Mouse (Mus musculus) mature B cell (primary cell): Measurements from ENCODE around the gene Dcp1b.

Source experiments
- in situ Hi-C: fragments of 300-500 bp; cut with MboI; formaldehyde crosslinking; loops from 2 replicates; pipeline ENCODE4 v1.14.3; 2019

Gene Dcp1b

DNA sequence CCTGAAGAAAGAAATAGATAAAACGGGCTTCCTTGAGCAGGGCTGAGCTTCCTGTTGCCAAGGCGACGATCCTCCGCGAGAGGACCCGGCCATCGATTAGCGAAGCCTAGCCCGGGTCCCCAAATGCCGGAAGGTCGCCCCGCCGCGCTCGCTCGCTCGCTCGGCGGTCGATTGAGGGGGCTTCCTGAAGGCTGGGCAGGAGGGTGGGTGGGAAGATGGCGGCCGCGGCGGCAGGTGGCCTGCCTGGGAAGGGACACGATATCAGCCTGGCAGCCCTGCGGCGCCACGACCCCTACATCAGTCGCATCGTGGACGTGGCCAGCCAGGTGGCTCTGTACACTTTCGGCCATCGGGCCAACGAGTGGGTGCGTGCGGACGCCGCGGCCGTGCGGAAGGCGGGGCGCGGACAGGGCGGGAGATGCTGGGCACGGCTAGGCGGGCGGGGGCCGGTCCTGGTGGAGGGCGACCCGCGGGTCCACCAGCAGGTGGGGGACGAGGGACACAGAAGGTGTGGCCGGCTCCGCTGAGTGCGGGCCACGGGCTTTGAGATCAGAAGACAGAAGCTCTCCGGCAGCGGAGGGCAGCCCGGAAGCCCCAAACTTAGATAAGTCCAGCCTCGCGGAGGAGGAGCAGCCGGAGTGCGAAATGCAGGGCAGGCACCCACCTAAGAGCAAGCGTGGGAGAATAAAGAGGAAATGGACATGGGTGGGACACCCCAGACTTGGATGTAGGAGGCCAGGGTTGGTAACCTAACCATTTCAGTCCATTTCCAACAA lies at the start of gene Dcp1b:
TSS of gene Dcp1b (plus strand) at position 176 of the 776 bp plus-strand sequence.
- in situ Hi-C loops: no loop called here

DNA sequence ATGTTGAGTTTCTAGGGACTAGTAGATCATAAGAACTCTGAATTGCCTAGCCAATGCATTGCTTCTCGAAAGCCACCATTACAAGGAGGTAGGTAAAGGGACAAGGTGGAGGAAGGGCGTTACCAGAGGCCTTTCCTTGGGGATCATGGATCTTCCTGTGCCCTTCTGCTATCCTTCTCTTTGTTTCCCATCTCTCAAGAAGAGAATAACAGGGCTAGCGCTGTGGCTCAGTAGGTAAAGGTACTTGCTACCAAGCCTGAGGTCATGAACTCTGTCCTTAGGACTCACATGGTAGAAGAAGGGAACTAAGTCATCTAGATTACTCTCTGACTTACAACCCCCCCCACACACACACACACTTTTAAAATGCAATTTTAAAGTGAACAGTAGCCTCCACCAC lies 48.1 kb upstream of the Dcp1b start:
- in situ Hi-C loops: no loop called here

DNA sequence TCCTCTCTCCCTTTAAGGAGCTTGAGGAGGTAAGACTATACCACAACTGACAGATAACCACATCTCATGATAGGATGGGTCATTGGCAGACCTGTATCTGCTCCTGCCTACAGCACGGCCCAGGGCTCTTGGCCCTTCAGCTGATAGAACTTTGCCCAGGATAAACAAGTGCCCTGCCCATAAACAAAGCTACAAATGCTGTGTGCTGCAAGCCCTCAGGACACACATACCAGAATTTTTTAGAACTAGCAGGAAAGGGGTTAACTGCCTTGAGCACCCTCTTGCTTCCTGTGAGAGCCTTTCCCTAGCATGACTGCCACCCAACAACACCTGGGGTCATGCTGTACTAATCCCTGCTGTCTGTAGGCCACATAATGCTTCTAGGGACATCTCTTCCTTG lies 47.0 kb upstream of the Dcp1b start:
- in situ Hi-C loops: no loop called here

DNA sequence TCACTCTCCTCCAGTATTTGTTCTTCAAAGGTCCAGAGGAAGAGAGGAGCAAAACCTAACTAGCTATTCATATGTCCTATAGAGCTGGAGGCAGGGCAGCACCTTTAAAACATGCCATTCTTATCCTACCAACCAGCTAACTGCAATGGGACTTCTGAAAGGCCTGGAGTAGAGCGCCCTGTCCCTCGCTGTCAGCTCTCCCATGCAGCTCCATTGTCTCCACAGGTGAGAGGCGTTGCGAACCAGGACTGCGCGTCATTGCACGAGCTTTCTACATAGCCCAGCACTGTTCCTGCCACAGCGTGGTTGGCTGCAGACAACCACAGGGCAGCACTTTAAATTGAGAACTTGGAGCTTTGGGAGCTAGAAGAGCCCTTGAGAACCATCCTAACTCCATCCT lies 46.5 kb upstream of the Dcp1b start:
- in situ Hi-C loops: no loop called here

DNA sequence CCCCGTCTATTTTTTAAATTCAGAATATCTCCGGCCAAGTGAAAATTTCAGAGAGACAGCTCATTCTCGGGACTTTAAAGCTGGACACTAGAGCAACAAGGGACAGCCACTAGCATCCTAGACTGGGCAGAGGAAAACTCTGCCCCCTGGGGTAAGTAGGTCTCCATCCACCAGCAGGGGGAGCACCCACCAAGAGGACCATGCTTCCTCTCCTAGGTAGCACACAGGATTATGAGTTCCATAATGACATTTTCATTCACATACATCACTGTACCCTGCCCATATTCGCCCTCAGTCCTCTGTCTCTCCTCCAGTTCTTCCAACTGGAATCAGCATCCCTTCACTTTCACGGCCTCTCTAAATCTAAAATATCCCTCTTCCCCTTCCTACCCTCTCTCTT lies 45.4 kb upstream of the Dcp1b start:
- in situ Hi-C loops: no loop called here

DNA sequence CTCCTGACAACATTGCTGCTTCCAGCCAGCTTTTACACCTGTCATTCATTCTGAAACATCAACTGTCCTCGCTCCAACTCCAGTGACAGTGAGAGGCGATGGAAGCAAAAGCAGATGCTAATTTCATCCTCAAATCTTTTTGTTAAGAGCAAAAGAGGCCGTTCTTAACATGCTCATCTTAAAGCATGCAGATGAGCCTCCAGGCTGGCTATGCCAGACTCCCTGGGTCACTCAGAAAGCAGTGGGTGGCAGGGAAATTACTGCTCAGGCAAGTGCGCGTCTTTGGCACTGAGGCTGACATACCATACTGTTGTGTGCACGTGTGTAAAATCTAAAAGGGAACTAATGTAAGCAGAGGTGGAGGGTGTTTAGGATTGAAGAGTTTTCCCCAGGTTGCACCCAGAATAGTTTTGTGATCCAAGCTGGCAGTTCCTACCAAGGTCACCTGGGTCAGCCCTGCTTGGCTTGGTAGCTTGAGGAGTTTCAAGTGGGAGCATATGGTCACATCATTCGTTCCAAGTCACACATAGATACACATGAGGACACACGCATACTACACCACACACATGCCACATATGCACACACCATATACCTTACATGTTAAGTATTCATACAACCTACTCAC lies 42.8 kb upstream of the Dcp1b start:
- in situ Hi-C loops: no loop called here

DNA sequence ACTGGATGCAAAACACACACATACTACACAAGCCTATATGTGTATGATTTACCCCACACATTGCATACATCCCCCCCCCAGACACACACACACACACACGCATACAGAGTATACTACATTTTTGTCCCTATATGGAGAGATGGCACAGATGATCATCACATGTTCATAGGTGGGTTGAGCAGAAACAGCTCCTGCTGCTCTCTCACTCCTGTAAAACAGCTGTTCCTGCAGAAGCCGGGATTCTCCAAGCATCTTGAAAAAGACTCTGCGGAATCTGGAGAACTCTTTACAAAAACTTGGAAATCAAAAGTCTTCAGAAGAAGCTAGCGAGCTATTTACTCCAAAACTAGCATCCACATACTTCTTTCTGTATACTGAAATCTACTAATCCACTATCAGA lies 42.2 kb upstream of the Dcp1b start:
- in situ Hi-C loops: no loop called here

DNA sequence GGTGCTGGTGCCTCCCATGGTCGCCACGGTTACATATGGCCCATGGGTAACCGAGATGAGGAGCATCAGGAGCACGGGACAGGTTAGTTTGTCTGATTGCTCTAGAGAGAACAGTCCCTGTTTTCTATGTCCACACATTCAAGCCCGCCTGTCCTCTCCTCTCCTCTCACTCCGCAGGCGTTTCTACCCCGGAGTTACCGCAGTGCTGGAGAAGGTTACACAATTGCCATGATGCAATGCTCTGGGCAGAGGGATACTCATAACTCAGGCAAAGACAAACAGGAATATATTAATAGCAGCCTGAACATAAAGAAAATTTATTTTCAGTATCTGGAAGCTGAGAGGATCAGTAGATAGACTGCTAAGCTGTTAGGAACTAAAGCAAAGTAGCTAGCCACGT lies 37.3 kb upstream of the Dcp1b start:
- in situ Hi-C loops: no loop called here

DNA sequence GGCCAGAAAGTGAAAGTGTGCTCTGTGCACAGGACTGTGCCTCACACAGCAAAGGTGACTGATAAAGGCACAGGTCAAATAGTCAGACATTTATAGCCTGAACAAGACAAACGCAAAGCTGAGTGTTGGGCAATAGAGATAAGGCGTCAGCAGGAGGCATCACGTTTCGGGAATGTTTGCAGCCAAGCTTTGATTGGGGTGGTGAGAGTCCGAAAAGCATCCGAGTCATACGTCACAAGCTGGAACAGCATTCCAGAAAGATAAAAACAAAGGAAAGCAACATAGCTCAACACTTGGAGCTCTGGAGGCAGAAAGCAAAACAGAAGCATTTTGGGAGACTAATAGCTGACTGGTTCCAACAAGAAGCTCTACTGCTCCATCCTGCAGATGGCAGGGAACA lies 35.5 kb upstream of the Dcp1b start:
- in situ Hi-C loops: no loop called here

DNA sequence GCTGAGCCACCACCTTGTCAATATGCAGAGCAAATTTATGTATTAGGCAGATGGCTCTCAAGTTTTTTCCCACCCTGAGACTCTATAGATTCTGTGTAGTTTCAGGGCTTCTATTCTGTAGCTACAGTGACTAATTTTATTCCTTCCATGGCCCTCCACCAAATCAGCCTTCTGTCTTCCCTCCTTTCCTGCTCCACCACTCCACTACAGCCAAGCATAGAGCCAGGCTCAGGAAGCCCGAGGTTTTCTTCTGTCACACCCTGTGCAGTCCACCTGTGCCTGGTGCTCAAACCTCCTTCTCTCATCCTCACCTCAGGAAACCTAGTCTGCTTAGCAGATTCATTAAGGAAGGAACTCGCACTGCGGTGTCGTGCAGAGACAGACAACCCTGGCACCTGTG lies 29.9 kb upstream of the Dcp1b start:
- in situ Hi-C loops: no loop called here

DNA sequence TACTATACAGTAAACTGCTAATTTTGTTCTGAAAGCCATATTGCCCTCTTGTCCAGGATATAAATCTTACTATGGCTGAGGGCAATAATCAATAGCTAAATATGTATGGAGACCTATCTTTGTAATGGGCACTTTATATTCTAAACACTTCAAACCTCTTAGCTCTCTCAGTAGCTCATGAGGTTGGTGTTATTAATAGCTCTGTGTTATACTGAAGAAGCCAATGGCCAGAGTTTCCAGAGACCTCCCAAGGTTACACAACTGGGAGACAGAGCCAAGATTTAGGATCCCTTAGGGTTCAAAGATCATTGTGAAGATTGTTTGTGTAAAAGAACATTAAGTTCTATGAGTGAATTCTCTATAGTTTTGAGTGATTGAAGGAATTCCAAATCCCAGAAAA lies 9.4 kb upstream of the Dcp1b start:
- in situ Hi-C loops: no loop called here

DNA sequence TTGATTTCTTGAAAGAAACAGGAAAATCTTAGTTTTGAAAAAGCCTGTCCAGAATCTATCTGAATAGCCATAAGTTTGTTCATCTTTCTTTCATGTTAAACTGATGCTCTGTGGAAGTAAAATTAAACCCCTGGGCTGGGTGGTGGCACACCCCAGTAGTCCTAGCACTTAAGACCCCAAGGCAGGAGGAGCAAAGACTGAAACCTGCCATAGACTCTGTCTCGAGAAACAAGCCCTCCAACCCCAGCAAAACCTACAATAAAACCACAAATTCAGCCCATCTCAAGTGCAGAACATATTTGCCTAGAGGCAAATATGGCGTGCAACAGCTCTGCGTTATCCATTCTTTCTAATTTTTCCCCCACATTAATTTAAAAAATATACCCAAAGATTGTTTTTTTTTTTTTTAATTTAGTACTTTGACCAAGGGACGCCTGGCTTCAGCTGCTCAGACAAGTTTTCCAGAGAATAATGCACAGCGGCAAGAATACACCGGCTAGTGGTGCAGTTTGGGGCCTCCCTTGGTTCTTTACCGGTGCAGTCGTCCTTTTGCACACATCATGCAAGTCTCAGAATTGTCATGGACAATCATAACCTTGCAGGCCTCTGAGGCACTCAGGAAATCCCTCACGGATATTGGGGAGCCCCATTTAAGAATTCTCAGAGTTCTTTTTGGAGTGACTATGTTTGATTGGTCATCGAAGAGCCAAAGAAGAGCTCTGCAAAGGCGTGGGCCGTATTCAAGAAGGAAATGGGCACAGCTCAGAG lies 562 bp upstream of the Dcp1b start:
- in situ Hi-C loops: no loop called here

DNA sequence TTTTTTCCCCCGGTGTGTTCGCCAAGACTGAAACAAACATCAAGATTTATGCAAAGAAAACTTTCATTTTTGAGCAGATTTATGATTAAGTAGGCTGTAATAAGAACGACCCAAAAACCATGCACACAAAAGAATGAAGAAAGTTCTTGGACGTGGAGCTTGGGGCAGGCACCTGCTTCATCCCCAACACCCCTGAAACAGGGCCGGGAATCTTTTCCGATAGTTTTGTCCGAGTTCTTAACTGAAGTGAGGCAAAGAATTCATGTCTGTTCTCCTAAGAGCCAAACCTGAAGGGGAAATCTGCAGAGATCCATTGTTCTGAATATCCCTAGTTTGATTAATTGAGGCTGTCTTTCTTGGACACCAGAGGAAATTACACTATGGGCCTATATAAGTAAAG lies 1.1 kb downstream of the Dcp1b start:
- in situ Hi-C loops: no loop called here

DNA sequence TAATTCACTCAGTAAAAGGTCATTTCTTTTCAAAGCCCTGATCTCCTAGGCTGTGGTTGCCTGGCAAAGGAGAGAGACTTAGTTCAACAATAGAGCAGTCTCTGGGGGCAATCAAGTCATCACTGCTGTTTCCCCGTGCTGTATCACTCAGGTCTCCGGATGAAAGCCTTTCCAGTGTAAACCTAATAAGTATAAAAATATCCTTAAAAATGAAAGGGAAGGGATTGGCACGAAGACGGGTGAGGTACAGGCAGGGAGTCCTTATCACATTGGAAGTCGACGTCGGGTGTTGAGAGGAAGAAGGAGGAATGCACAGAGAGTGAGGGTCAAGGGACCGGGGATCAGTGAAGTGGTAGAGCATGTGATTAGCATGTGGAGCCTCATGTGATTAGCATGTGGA lies 2.0 kb downstream of the Dcp1b start:
- in situ Hi-C loops: no loop called here

DNA sequence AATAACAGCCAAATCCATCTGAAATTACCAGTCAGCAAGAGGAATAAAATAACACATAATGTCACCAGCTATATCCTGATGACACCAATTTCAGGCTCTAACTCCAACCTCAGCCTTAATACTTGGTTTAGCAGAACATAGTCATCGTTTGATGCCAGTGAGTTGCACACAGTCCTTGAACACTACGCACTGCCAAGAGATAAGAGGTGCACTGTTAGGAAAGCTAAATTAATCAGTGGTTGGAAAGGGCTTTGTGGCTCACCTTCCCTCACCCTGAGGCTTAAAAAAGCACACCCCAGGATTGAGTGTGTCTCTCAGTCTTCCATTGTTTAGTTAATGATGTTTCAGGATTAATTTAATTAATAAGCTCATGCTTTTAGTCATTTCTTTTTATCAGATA lies 5.1 kb downstream of the Dcp1b start:
- in situ Hi-C loops: no loop called here

DNA sequence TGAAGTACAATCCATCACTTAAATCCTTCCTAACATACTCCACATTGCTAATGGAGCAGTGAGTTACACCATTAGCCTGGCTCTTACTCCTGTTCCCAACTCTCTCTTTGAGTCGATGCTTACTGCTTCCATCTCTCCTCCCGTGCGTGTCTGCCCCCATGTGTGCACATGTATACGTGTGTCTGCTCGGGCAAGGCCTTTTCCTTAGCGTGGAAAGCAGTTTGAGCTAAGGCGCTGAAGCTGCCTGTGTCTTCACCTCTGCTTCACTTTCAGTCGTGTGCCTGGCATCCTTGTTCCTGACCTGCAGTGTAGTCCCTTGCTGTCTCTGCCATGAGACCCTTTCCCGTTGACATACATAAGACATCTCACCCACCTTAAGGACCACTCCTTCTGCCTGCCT lies 7.2 kb downstream of the Dcp1b start:
- in situ Hi-C loops: no loop called here

DNA sequence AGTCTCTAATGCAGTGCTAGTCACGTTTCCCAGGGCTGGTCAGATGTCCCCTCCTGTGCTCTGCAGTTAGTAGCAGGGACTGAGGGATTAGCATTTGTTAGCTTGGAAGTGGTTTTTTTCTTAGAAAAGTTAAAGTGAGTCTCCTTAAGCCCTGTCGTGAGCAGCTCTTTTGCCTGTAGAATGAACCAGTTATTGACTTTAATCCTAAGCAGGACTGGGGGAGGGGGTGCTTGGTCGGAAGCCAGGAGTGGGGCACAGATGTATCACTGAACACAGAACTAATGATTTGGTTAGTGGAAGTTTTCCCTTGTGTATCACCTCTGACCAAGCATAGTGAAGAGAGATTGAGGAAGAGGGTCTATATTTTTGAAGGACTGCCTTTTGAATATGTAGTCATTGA lies 8.7 kb downstream of the Dcp1b start:
- in situ Hi-C loops: no loop called here

DNA sequence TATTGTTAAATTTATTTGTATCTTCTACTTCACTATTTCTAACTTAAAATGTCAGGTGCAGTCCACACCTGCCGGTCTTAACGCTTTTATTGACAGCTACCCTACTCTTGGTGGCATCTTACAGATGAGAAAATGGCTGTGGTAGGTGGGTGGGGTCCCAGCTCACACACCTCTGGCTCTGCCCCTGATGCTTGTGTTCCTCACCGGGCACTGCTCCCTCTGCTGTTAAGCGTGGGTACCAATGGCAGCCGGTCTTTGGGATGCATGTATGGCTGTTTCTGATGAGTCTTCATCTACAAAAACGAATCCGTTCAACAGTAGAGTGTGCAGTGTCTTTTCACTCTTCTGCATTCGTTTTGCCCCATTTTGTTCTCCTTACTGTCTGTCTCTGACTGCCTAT lies 11.6 kb downstream of the Dcp1b start:
- in situ Hi-C loops: no loop called here

DNA sequence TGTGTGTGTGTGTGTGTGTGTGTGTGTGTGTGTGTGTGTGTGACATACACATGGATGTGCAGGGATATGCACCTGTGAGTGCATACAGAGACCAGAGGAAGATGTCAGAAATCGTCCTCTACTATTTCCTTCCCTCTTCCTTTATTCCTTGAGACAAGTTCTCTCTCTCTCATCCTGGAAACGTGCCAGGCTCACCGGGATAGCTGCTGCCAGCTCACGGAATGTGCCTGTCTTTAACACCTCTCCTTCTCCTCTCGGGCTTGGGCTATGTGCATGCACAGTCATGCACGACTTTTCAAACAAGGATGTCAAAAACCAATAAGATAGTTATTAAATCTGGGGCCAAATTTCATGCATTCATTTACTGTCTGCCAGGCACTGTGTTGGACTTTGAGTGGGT lies 12.6 kb downstream of the Dcp1b start:
- in situ Hi-C loops: no loop called here

DNA sequence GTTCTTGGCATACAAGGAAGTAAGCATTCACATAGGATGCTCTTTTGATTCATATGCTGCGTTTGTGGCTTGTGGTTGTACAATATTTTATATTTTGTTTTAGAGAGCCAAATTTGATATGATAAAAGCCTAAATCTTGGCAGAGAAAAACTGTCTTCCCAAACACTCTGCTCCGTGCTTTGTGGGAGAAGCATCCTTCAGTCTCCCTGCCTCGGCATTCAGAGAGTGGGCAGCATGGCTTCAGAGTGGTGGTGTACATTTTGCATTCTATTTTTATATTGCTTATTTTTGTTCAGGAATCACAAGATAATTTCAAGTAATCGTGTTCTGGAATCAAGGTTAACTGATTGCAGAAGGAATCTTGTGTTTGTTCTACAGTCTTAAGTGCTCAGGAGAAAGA lies 16.4 kb downstream of the Dcp1b start:
- in situ Hi-C loops: no loop called here

DNA sequence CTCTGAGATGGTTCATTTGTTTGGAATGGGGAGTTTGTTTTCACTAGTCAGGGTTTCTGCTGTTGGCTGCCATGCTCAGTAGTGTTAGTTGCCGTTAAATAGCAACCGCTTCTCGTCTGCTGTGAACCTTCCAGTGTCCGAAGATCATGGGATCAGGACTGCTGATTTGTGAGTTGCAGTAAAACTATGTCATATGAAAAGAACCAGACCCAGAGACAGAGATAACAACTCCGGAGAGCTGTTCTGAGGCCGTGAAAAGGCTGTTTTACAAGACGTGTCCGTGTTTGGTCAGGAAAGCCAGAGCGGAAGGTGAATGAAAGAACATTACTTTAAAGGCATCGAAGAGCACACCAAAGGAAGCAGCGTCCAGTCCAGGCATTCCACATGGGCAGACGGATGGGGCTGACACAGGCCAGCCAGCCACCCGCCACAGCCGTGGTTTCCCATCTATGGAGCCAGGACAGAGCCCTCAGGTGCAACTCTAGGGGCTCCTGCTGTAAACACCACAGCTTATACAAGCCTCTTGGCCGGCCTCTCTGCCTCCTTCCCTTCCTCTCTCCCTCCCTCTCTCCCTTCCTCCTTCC lies 18.6 kb downstream of the Dcp1b start:
- in situ Hi-C loops: no loop called here

DNA sequence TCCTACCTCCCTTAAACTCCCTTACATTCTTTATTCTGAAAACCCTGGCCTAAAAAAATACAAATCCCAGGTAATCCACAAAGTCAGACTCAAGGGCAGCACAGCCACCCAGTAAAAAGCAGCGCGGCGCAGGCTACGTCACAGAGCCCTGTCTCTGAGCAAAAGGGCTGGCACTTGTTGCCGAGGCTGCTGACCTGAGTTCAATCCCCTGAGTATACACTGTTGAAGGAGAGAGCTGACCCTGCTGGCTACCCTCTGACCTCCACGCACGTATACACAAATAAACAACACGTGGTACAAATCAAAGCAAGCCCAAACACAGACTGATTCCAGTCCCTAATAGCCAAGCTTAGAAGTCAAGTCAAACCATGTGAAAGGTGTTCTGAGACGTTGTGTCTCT lies 19.1 kb downstream of the Dcp1b start:
- in situ Hi-C loops: no loop called here

DNA sequence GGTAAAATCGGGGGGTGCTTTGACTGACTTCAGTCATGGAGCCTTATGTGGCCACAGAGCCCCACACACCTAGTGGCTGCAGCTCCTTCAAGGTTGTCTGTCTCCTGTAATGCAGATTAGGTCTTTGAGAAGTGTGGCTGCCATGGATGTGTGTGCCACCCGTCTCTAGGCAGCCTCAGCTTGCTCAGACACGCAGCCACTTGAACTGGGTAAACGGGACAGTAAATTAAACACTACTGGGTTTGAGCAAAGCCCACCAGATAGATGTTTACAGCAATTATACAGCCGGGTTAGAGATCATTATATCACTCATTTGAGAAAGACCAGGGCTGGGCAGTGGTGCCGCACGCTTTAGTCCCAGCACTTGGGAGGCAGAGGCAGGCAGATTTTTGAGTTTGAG lies 19.5 kb downstream of the Dcp1b start:
- in situ Hi-C loops: no loop called here
